Mouse (Mus musculus) layer of hippocampus, postnatal 36 days (tissue): ENCODE data around the gene Slc26a3. TPM values are rescaled to one million over a fixed set of nuclear protein-coding genes. Genes with fewer than 3 reads are reported as not detected.
A peak's percentile ranks its signal among the peaks of the same experiment; 100 is the strongest.
"Not testable (repeated sequence)": the region's sequence is repeated elsewhere in the genome, so short reads cannot be mapped to it uniquely, and the experiment has no call there.

Source experiments
- DNase-seq, 2 experiments: peaks; one replicate each; pipeline ENCODE4 v3.0.0; 2022
- total RNA-seq, 2 experiments: library from RNA; stranded (reverse); gene quantifications; 2 replicates each; pipeline ENCODE4 v1.2.3; 2021

Gene Slc26a3
- total RNA-seq, 2 experiments from 2014 or later = 0.18 to 0.52 TPM

- no peak for DNase-seq
These were observed 31.4 kb downstream of the Slc26a3 start for GRCm38 (mm10) chr12:31421901-31422574.

- no peak for DNase-seq
These were observed 47.1 kb downstream of the Slc26a3 start for GRCm38 (mm10) chr12:31437791-31438190.

GRCm38 (mm10) chr12:31439612-31440011 lies 48.9 kb downstream of the Slc26a3 start:
- no peak for DNase-seq

DNA sequence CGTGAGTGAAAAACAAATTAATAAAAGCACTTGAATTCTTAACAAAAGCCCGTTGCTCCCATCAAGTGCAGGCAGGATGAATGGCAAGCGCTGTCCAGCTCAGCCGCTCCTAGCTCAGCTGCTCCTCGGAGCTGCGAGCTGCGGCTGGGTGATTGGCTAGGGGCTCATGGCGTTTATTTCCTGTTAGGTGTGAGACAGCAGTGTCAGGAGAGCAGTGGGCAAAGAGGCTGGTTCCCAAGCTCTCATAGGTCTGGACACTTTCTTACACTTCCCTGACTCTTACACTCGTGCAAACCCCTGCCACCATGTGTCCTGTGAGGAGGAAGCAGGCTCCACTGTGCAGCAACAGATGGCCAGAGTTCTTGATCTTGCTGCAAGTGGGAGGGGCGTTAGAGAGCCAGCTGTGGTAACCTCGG lies 53.5 kb downstream of the Slc26a3 start:
- DNase-seq = no peak

DNA sequence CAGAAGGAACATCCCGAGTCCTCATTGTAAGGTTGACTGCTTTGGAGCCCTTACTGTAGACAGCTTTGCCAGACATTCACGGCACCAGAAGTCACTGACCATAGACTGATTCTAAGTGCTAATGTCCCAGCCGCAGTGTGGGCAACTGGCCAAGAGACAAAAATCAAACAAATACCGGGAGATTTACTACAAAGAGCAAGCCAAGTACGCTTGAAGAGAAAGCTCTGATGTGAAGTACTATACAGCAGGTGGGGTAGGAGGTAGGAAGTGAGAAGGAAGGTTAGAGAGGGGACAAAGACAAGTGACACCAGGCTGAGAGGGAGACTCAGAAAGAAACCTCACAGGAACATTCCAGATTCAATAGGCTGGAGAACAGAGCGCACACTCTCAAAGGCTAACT lies 54.2 kb downstream of the Slc26a3 start:
- DNase-seq = no peak

DNA sequence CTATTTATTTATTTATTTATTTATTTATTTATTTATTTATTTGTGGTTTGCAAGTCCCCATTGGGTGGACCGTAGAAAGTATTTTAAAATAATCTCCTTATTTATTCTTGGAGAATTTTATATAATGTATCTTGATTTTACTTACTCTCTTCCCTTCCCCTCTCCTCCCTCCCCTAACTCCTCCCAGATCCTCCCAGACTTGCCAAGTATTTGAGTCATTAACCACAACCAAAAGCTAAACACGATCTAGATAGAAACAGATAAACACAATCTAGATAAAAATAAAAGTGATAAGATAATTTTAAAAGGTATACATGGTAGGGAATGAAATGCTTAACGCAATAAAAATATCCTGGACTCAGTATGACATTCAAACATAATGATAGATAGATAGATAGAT lies 58.7 kb downstream of the Slc26a3 start:
- no peak for DNase-seq

DNA sequence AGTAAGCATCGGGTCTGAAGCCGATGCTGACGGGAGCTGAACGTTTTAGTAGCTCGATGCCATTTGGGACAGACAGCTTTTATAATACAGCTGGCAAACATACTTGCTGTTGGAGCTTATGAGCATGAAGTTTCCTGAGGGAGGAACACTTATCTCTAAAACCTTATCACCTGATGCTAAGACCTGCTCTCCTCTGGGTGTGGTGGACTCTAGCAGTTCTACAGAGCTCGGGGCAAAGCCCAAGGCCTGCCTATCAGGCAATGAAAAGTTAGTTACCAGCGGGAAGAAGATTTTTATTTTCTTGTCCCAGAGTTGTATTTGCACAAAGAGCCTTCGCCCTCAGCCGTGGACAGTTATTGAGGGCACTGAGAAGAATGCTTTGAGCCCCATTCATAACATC lies 65.6 kb downstream of the Slc26a3 start:
- no peak for DNase-seq

- DNase-seq = no peak
These were observed 67.8 kb downstream of the Slc26a3 start for GRCm38 (mm10) chr12:31458474-31458873.

DNA sequence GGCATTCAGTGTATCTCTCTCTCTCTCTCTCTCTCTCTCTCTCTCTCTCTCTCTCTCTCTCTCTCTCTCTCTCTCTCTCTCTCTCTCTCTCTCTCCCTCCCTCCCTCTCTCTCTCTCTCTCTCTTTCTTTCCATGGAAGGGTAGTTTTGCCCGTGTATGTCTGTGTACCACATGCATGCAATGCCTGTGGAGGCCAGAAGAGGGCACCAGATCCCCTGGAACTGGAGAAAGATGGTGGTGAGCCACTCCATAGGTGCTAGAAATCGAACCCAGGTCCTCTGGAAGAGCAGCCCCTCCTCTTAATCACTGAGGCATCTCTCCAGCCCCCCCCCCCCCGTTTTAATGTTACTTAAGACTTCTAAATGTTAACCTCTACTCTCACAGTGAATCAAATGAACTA lies 69.6 kb downstream of the Slc26a3 start:
- not testable (repeated sequence) for DNase-seq

GRCm38 (mm10) chr12:31461371-31461770 lies 70.7 kb downstream of the Slc26a3 start:
- no peak for DNase-seq

GRCm38 (mm10) chr12:31462615-31463014 lies 71.9 kb downstream of the Slc26a3 start:
- no peak for DNase-seq

DNA sequence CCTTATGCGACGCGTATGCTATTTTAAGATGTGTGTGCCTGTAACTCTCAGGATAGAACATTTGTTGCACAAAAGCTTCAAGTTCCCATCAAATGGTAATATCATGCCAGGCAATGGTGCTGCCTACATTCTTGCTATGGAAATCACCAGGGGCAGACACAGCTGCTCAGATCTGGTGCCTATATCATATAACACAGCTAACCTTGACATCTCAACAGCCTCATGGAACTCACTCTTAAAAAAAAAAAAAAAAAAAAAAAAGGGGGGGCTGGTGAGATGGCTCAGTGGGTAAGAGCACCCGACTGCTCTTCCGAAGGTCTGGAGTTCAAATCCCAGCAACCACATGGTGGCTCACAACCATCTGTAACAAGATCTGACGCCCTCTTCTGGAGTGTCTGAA lies 87.5 kb downstream of the Slc26a3 start:
- DNase-seq = not testable (repeated sequence)

DNA sequence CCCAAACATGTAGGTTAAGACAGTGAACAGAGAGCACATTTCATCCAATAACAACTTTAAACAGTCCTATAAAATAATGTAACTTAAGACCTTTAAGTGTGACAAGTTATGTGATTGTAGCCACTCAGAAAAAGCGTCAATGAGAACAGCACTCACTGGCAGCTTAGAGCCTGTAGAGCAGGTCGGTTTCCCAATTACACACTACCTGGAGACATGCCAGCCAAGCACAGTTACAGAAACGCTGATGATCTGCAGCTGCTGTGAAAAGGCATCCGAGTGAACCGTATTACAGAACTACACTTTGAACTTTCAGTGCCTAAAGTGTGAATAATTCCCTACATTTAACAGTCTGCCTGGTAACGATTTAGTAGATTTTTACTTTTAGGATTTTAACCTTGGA lies 95.8 kb downstream of the Slc26a3 start:
- DNase-seq = no peak

DNA sequence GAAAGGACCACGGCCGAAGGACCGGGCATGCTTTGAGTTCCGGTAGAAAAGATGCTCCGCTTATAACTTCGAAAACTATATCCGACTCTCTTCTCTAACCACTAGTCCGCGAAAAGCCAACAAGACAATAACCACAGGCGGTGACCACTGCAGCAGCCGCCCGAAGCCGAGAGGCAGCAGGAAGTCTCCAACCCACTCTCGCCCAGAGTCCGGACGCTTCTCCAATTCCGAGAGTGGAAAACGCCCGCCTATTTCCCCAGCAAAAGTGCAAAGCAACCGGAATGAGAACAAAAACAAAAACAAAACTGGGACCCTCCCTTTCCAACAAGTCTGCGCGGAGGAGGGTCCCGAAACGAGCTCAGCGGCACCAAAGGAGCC lies 108.3 kb downstream of the Slc26a3 start:
- DNase-seq = peak in 1 of 2 experiments; percentile 22

GRCm38 (mm10) chr12:31499314-31500131 lies 108.9 kb downstream of the Slc26a3 start, which contains the start of gene Cbll1:
TSS of gene Cbll1 (minus strand) at chr12:31499616.
- DNase-seq = peak; percentile 96 to 97

DNA sequence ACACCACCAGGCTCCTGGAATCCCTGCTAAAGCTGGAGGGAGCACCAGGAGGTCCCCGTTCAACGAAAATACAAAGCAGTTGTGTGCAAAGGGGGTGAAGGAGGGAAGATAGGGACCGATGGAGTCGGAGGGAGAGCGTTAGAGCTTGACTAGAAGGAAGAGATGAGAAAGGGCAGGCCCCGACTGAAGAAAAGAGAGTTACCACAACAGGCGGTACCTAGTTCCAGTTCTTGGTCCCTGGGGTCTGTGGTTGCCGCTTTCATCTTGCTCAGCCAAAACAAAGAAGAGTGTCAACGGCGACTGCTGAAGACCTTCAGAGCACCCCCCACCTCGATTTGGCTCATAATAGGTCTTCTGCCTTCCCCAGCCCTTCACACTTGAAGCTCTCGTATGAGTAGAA lies 109.5 kb downstream of the Slc26a3 start:
- no peak for DNase-seq

DNA sequence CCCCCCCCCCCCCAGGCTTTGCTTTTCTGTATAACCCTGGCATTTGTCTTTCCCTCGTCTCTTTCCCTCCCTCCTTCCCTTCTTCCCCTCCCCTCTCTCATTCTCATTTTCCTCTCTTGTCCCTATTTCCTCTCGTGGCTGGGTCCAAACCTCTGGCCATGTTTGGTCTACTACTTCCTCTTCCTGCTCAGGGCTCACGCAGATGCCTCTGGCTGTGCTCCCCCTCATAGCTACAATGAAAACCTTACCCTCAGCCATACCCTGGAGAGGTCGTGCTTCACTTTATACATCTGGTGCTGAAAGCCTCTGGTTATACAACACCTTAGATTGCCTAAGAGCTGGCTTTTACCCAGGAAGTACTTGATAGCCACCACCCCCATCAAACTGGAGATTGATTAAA lies 110.6 kb downstream of the Slc26a3 start:
- DNase-seq = no peak

DNA sequence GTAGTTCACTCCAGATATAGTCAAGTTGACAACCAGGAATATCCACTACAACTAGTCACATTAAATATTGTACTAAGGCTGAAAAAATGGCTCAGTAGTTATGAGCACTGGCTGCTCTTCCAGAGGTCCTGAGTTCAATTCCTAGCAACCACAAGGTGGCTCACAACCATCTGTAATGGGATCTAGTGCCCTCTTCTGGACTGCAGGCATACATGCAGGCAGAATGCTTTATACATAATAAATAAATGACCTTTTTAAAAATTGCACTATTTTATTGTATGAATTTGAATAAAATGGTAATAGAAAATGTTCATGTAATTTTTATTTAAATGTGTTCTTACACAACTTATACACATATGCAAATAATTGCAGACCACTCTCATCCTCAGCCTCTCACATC lies 112.5 kb downstream of the Slc26a3 start:
- DNase-seq = no peak

GRCm38 (mm10) chr12:31507718-31508364 lies 117.2 kb downstream of the Slc26a3 start:
- no peak for DNase-seq

GRCm38 (mm10) chr12:31508496-31508895 lies 117.8 kb downstream of the Slc26a3 start:
- no peak for DNase-seq

- DNase-seq = no peak
These were observed 120.5 kb downstream of the Slc26a3 start for GRCm38 (mm10) chr12:31511218-31511617.

GRCm38 (mm10) chr12:31512634-31513411 lies 122.2 kb downstream of the Slc26a3 start:
- DNase-seq = no peak
